Mouse (Mus musculus) hindbrain, postnatal 0 days (tissue): ENCODE measurements around the gene Kat5. TPM values are rescaled to one million over a fixed set of nuclear protein-coding genes. Genes with fewer than 3 reads are reported as not detected.

Source experiments
- ATAC-seq: fragments of 200-750 bp; cut with Nextera tagmentation; 2 replicates; pipeline ENCODE4 v1.8.0; 2017; ENCODE audit warnings: mild to moderate bottlenecking, moderate TSS enrichment, moderate library complexity
- DNase-seq: peaks from one replicate; pipeline ENCODE4 v3.0.0-alpha.2; 2015; ENCODE audit warnings: low spot score
- H3K27ac ChIP-seq: fragments of 300-500 bp; sonication (generic); 2 replicates; pipeline ENCODE4 v1.5.1; 2014; ENCODE audit warnings: mild to moderate bottlenecking
- H3K27me3 ChIP-seq: fragments of 300-500 bp; sonication (generic); 2 replicates; pipeline ENCODE4 v1.6.1; 2014; ENCODE audit warnings: low read length, mixed read lengths; ENCODE audit not compliant: insufficient read depth
- H3K36me3 ChIP-seq: fragments of 300-500 bp; sonication (generic); 2 replicates; pipeline ENCODE4 v1.6.1; 2014; ENCODE audit warnings: low read length, mixed read lengths; ENCODE audit not compliant: insufficient read depth
- H3K4me1 ChIP-seq: fragments of 300-500 bp; sonication (generic); 2 replicates; pipeline ENCODE4 v1.6.1; 2014; ENCODE audit warnings: antibody characterized with exemption, low read length, mixed read lengths; ENCODE audit not compliant: insufficient read depth
- H3K4me2 ChIP-seq: fragments of 300-500 bp; sonication (generic); 2 replicates; pipeline ENCODE4 v1.6.1; 2014; ENCODE audit warnings: low read depth, mild to moderate bottlenecking, low read length, moderate library complexity, mixed read lengths
- H3K4me3 ChIP-seq: fragments of 300-500 bp; sonication (generic); 2 replicates; pipeline ENCODE4 v1.5.1; 2014; ENCODE audit warnings: low read length
- H3K9ac ChIP-seq: fragments of 300-500 bp; sonication (generic); replicated peaks from 2 replicates; pipeline ENCODE4 v1.6.1; 2014; ENCODE audit warnings: mild to moderate bottlenecking, low read length, moderate library complexity, mixed read lengths
- H3K9me3 ChIP-seq: fragments of 300-500 bp; sonication (generic); 2 replicates; pipeline ENCODE4 v1.6.1; 2016; ENCODE audit warnings: low read length, mixed read lengths
- CTCF ChIP-seq: IDR thresholded peaks from 2 replicates; pipeline ENCODE4 v1.5.1; 2016; ENCODE audit warnings: antibody characterized with exemption, control low read depth, low read depth
- WGBS: fragments of 180-500 bp; shearing (Covaris S2); extraction: QIAGEN DNeasy Blood & Tissue Kit; methylation state at CpG from one replicate; pipeline ENCODE4 v1.1.7; 2014; 5-methylcytosine and 5-hydroxymethylcytosine counted together
- polyA plus RNA-seq: library from polyadenylated mRNA; unstranded; fragments of >200 nt; fragmentation: Nextera tagmentation; extraction: Ambion mirVana; gene quantifications from 2 replicates; pipeline ENCODE4 v1.2.1, GENCODE M21; 2015
- total RNA-seq: library from RNA; depleted of rRNA; stranded (reverse); fragments of >200 nt; gene quantifications from 2 replicates; pipeline ENCODE4 v1.2.3, GENCODE M21; 2014

The Kat5 gene
- total and polyA plus RNA-seq, 2 experiments from 2014 or later: 72.0 to 95.2 TPM

- no peak for DNase-seq
- Histone ChIP-seq H3K36me3 (peaks cover 64% of the 10 kb centered on the region), H3K27ac (no peak overlapping the region), H3K9ac (no peak overlapping the region), H3K4me2 (no peak overlapping the region), H3K9me3 (no peaks in the 10 kb centered on the region), H3K4me1 (peaks cover 18% of the 10 kb centered on the region), H3K4me3 (no peak overlapping the region), H3K27me3 (no peaks in the 10 kb centered on the region)
- WGBS: 90% methylated on average over 17 of the region's 17 CpGs
- no peak for TF ChIP-seq CTCF
- ATAC-seq: no peak
These were observed 31.0 kb upstream of the Kat5 start for GRCm38 (mm10) chr19:5641021-5641420.

GRCm38 (mm10) chr19:5640339-5640738 is 30.3 kb upstream of the Kat5 start:
- H3K4me3 ChIP-seq: no peak overlapping the region
- H3K4me2 ChIP-seq: no peak overlapping the region
- TF ChIP-seq CTCF: no peak
- peaks cover 57% of the 10 kb centered on the region for H3K36me3 ChIP-seq
- H3K9me3 ChIP-seq: no peaks in the 10 kb centered on the region
- no peaks in the 10 kb centered on the region for H3K27me3 ChIP-seq
- no peak overlapping the region for H3K27ac ChIP-seq
- no peak for ATAC-seq
- no peak overlapping the region for H3K9ac ChIP-seq
- peaks cover 18% of the 10 kb centered on the region for H3K4me1 ChIP-seq
- DNase-seq: no peak
- WGBS: 74% methylated on average over 9 of the region's 9 CpGs

GRCm38 (mm10) chr19:5638416-5639005 is 28.5 kb upstream of the Kat5 start:
- 91% methylated on average over 18 of the region's 18 CpGs for WGBS
- no peak for ATAC-seq
- H3K27ac ChIP-seq: peak overlapping the region; percentile 93; the same call in 1 of the 2 replicates

GRCm38 (mm10) chr19:5637069-5638047 is 27.3 kb upstream of the Kat5 start, which contains the start of gene Rela:
Gene Rela, plus strand, starts transcription at chr19:5637483.
- no peak for TF ChIP-seq CTCF
- DNase-seq (peak; percentile 93), ATAC-seq (peak; percentile 91)
- peak within 1 kb of the TSS; percentile 83 for H3K4me2 ChIP-seq
- WGBS: under 1% methylated on average over 78 of the region's 109 CpGs
- H3K4me1 ChIP-seq: peaks cover 18% of the 10 kb centered on the region
- peak within 1 kb of the TSS; percentile 88 for H3K9ac ChIP-seq
- H3K9me3 ChIP-seq: no peaks in the 10 kb centered on the region
- H3K27me3 ChIP-seq: no peaks in the 10 kb centered on the region
- H3K4me3 ChIP-seq: peak within 1 kb of the TSS; percentile 77
- peak within 1 kb of the TSS; percentile 93 for H3K27ac ChIP-seq
- H3K36me3 ChIP-seq: peaks cover 31% of the 10 kb centered on the region

More at GRCm38 (mm10) chr19:5638416-5639005, 28.5 kb upstream of the Kat5 start:
- Histone ChIP-seq H3K4me2 (peak overlapping the region; percentile 83), H3K36me3 (peaks cover 40% of the 10 kb centered on the region), H3K4me1 (peaks cover 18% of the 10 kb centered on the region), H3K27me3 (no peaks in the 10 kb centered on the region), H3K9me3 (no peaks in the 10 kb centered on the region), H3K9ac (peak overlapping the region; percentile 88), H3K4me3 (peak overlapping the region; percentile 77)
- TF ChIP-seq CTCF: no peak
- no peak for DNase-seq

GRCm38 (mm10) chr19:5636571-5637041 is 26.6 kb upstream of the Kat5 start:
- peak overlapping the region; percentile 88 for H3K9ac ChIP-seq
- H3K27ac ChIP-seq: peak overlapping the region; percentile 93
- peaks cover 28% of the 10 kb centered on the region for H3K36me3 ChIP-seq
- no peaks in the 10 kb centered on the region for H3K27me3 ChIP-seq
- DNase-seq (no peak), ATAC-seq (no peak)
- peak overlapping the region; percentile 77 for H3K4me3 ChIP-seq
- H3K4me2 ChIP-seq: peak overlapping the region; percentile 83
- WGBS: 34% methylated on average over 12 of the region's 12 CpGs
- no peak for TF ChIP-seq CTCF
- peaks cover 18% of the 10 kb centered on the region for H3K4me1 ChIP-seq
- no peaks in the 10 kb centered on the region for H3K9me3 ChIP-seq

GRCm38 (mm10) chr19:5636036-5636570 is 26.1 kb upstream of the Kat5 start:
- Histone ChIP-seq H3K27ac (peak overlapping the region; percentile 93; the same call in 1 of the 2 replicates), H3K4me2 (peak overlapping the region; percentile 83), H3K4me1 (peaks cover 18% of the 10 kb centered on the region), H3K9ac (no peak overlapping the region), H3K4me3 (no peak overlapping the region), H3K36me3 (peaks cover 23% of the 10 kb centered on the region), H3K27me3 (no peaks in the 10 kb centered on the region), H3K9me3 (no peaks in the 10 kb centered on the region)
- no peak for TF ChIP-seq CTCF
- no peak for DNase-seq
- ATAC-seq: no peak
- WGBS: 79% methylated on average over 7 of the region's 7 CpGs
